Mouse (Mus musculus): Measurements from ENCODE around the gene Gm21885. TPM values are rescaled to one million over a fixed set of nuclear protein-coding genes. Genes with fewer than 3 reads are reported as not detected.
A peak's percentile ranks its signal among the peaks of the same experiment; 100 is the strongest.

The Gm21885 gene
- not detected for total RNA-seq (2021)

DNA sequence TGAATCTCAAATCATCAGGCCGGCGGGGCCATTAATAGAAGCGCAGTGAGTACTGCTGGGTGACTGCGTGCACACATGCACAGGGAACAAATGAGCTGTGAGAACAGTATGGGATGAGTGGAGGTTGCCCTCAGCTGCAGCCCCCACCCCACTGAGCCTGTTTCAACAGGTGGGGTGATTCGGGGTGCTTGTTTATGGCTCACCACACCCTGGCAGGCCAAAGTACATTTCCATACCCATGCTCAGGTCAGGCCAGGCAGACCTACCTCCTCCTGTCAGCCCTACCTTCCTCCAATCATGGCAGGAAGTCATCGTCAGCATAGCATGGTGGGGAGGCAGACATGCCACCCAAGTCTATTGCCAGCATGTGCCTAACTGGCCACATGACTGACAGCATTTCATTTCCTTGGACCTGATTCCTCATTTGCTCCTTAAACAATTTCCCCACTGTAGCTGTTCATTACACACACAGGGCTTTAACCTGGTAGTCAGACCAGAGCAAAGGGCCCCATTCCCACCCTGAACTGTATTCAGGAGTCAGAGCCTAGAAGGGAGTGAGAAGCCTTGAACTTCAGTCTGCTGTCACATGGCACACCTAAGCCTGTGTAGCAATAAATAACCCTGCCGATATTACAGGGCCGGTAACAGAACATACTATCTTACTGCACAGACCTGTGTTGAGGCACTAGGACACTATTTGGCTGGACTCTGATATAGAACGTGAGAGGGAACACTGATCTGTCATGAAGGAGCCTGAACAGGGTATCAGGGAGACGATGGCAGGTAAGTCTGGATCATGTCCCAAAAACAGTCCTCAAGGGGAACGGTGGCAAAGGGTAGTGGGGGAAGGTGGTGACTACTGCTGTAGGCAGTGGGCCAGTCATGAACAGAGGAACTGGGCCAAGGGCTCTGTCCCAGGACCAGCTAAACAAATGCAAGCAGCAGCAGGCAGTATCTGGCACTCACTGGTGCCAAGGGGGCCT lies at the start of gene Gm21885:
TSS of gene Gm21885 (plus strand) at position 675 of the 983 bp plus-strand sequence.
- DNase-seq (ENCODE audit: extremely low spot score in 1 of 2, low spot score in 1 of 2) = no peak

- no peak for DNase-seq (ENCODE audit: extremely low spot score in 1 of 2, low spot score in 1 of 2)
Observed at GRCm38 (mm10) chr11:94233405-94233804, 48.3 kb upstream of the Gm21885 start.

DNA sequence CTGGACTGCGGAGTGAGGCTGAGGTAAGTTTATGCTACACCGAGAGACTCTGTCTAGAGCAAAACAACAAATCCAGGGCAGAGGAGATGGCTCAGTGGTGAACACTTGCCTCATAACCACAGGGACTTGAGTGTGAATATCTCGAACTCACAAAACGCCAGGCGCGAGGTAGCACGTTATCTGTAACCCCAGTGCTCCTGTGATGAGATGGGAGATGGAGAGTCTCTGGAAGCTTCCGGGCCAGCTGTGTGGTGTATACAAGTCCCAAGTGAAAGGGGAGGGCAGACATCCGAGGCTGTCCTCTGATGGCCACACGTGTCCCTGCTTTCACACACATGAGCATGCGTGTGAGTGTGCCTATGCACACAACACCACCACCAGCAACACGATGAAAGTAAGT lies 47.3 kb upstream of the Gm21885 start:
- no peak for DNase-seq (ENCODE audit: extremely low spot score in 1 of 2, low spot score in 1 of 2)

DNA sequence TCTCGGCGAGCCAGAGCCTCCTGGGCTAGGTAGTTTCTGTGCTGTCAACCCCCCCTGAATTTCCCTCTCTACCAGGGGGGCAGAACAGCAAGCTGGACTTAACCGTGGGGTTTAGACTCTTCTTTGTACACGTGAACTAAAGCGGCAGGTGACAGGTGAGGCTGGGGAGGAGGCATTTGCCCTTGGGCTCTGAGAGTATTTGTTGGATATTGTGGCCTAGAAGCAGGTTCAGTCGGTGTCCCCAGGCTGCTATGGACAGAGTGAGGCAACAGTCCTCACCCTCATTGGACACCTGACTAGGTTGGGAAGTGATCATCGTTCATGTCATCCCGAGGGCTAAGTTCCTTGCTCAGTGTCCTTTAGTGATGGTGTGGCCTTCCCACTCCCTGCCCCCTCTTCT lies 46.8 kb upstream of the Gm21885 start:
- DNase-seq (ENCODE audit: extremely low spot score in 1 of 2, low spot score in 1 of 2) = no peak

DNA sequence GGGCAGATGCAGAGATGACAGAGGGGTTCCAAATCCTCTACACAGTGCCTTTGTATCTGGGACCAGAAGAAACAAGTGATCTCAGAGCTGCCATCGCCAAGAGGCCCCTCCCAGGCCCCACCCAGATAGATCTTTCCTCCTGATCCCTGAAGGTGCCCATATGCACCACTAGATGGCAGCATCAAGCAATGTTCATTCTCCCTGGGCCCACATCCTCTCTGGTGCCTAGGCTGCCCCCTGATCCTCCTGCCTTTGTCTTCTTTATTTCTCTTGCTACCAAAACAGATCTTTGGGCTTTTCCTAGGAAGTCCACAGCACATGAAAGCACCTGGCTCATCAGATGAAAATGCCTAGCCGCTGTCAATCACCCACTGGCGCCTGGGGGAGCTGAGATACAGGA lies 45.6 kb upstream of the Gm21885 start:
- DNase-seq (ENCODE audit: extremely low spot score in 1 of 2, low spot score in 1 of 2) = peak; percentile 41 to 48

DNA sequence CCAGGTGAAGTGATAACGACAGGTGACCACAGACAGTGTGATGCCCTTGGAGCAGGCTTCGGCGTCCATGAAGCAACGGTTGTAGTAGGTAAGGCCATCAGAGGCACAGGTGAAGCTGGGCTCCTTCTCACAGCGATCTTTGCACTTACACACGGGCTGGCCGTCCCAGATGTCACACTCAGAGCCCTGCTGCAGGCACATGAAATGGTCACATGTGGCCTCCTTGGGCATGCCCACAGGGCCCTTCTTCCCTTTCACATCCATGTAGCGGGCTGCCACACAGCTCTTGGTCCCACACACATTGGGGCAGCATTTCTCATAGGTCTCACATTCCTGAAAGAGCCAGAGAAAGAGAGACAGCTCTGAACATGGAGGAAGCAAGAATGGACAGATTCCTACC lies 42.9 kb upstream of the Gm21885 start:
- no peak for DNase-seq (ENCODE audit: extremely low spot score in 1 of 2, low spot score in 1 of 2)

- no peak for DNase-seq (ENCODE audit: extremely low spot score in 1 of 2, low spot score in 1 of 2)
Observed at GRCm38 (mm10) chr11:94239706-94240105, 42.0 kb upstream of the Gm21885 start.

- no peak for DNase-seq (ENCODE audit: extremely low spot score in 1 of 2, low spot score in 1 of 2)
Observed at GRCm38 (mm10) chr11:94242760-94243421, 38.8 kb upstream of the Gm21885 start.

DNA sequence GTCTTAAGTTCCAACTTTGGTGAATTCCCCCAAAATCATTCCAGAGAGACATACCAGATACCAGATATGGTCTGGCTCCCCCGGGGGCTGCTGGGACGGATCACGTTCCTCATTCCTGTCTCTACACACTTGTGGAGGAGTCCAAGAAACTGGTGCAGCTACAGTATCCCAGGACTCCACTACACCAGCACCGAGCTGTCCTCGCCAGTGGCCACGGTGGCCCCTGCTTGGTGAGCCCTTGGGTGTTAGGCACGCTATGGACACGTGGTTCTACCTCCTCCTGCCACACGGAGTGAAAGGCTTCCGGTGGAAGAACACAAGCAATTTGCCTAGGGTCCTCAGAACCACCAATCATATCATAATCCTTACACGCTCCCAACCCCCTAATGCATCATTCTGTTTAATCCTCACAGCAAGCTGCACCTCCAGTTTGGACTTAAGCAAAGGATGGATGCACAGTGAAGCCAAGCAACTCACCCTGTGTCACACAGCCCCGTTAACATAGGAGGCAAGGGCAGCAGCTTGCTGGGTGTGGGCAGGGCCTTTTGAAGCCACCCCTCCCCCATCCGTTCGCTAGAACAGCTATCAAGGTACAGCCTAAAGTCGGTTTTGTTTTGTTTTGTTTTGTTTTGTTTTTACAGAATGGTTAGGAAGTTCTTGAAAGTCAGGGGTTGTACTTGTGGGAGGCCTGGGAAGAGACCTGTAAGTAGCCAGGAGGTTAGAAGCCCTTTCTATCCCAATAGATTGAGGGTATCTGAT lies 38.1 kb upstream of the Gm21885 start:
- no peak for DNase-seq (ENCODE audit: extremely low spot score in 1 of 2, low spot score in 1 of 2)

GRCm38 (mm10) chr11:94244385-94244784 lies 37.3 kb upstream of the Gm21885 start:
- DNase-seq (ENCODE audit: extremely low spot score in 1 of 2, low spot score in 1 of 2) = no peak

- no peak for DNase-seq (ENCODE audit: extremely low spot score in 1 of 2, low spot score in 1 of 2)
Observed at GRCm38 (mm10) chr11:94245955-94246788, 35.5 kb upstream of the Gm21885 start, which contains the start of gene Wfikkn2. Gene Wfikkn2, minus strand, starts transcription at chr11:94246005.

DNA sequence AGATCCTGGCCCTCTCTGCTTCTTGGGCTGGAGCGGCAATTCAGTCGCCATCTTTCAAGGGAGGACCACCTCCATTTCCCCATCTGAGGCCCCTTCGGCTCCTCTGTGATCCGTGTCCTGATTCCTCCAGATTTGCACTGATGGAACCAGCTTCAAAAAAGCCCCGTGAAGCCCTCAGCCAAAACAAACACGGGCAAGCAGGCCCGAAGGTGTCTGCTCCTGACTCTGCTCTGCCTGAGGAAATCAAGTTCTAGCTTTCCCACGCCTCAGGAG lies 34.9 kb upstream of the Gm21885 start:
- DNase-seq (ENCODE audit: extremely low spot score in 1 of 2, low spot score in 1 of 2) = no peak

- no peak for DNase-seq (ENCODE audit: extremely low spot score in 1 of 2, low spot score in 1 of 2)
Observed at GRCm38 (mm10) chr11:94253156-94253555, 28.5 kb upstream of the Gm21885 start.

- no peak for DNase-seq (ENCODE audit: extremely low spot score in 1 of 2, low spot score in 1 of 2)
Observed at GRCm38 (mm10) chr11:94253691-94254090, 28.0 kb upstream of the Gm21885 start.

DNA sequence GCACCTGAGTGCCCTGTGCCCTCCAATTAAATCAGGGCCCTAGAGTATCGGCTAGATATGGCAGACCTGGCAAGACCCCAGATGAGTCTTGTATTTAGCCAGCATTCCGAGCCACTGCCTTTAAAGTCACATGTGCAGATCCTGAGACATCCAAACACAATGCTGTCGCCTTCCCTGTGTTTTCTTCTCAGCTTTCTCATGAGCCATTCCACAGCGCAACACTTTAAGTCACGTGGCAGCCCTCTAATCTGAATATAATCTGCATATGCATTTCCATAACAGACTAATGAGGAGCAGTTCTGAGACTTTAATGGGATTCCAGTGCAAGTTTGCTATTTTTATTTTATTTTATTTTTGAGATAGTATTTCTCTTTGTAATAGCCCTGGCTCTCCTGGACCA lies 25.9 kb upstream of the Gm21885 start:
- no peak for DNase-seq (ENCODE audit: extremely low spot score in 1 of 2, low spot score in 1 of 2)

GRCm38 (mm10) chr11:94257987-94258386 lies 23.7 kb upstream of the Gm21885 start:
- no peak for DNase-seq (ENCODE audit: extremely low spot score in 1 of 2, low spot score in 1 of 2)

- no peak for DNase-seq (ENCODE audit: extremely low spot score in 1 of 2, low spot score in 1 of 2)
Observed at GRCm38 (mm10) chr11:94259814-94260213, 21.9 kb upstream of the Gm21885 start.

DNA sequence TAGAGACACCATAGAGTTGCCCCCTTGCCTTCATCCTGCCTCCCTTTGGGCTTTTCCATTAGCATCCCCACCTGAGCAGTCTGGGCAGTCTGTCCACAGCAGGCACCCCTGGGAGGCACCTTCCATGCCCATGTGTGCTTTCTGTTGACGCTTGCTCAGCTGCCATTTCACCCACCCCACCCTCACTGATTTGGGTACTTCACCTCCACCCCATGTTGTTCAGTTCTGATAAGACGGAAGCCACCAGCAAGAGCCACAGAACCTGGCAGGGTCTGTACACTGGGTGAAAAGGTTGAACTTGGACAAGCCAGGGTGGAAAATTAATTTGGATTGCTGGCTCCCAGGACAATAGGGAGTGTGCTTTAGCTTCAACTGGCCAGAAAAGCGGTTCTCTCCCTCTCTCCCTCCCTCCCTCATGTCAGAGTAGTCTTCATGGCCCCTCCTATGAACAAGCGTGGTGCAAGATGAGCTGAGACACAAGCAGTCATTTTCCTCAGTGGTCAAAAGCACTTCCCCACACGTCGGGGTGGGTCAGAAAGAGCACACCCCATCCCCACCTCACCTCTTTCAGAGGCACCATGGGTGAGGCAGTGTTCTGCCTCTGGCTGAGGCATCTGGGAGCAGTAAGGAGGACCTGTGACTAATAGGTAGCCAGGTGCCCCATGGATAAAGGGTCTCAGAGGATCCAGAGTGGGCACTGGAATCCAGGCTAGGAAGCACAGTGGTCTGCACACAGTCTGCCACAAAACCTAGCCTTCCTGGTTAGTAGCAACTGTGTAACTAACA lies 19.9 kb upstream of the Gm21885 start:
- no peak for DNase-seq (ENCODE audit: extremely low spot score in 1 of 2, low spot score in 1 of 2)

DNA sequence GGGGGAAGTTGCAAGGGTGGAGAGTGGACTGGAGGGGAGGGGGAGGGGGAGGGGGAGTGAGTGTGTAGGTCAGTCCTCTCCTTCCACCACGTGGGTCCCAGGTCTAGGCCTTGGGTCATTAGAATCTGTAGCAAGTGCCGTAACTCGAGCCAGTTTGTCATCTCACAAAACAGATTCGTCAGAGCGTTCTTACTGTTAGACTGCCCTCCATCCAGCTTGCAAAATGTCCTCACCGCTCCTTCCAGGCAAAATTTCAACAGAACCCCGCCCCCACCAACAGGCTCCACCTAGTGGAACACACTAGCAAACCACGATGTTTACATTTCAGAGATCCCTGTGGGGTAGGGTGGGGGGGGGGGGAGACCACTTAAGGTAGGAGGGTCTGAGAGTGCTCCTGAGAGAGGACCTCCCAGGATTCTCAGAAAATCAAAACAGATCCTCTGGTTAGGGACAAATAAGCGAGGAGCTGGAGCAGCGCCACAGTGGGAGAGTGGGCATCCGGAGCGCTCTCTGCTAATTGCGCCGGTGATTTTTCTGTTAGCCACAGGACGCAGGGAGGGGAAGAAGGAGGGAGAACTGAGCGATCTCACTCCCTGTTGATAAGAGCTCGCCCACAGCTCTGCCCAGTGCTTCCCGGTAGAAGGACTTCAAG lies 16.4 kb upstream of the Gm21885 start:
- DNase-seq (ENCODE audit: extremely low spot score in 1 of 2, low spot score in 1 of 2) = peak in 1 of 2 experiments; percentile 59
